Mouse (Mus musculus) left cerebral cortex, adult 2 months (tissue): ENCODE results near the gene Anks1. TPM values are rescaled to one million over a fixed set of nuclear protein-coding genes. Genes with fewer than 3 reads are reported as not detected.
"Not testable (repeated sequence)": the region's sequence is repeated elsewhere in the genome, so short reads cannot be mapped to it uniquely, and the experiment has no call there.

Experiments used
- DNase-seq, 2 experiments: peaks; one replicate each; pipeline ENCODE4 v3.0.0; 2021 to 2022; ENCODE audit warnings: low spot score in 2 of 2, mixed read lengths in 1 of 2; ENCODE audit errors: extremely low spot score in 1 of 2
- H3K27ac ChIP-seq: fragments of 200-600 bp; 2 replicates; pipeline ENCODE4 v1.8.1; 2022
- H3K4me3 ChIP-seq: fragments of 200-600 bp; 2 replicates; pipeline ENCODE4 v1.8.1; 2022
- CTCF ChIP-seq: fragments of 200-600 bp; IDR thresholded peaks from 2 replicates; pipeline ENCODE4 v1.8.1; 2022; ENCODE audit warnings: antibody characterized with exemption, mild to moderate bottlenecking, moderate library complexity
- intact Hi-C: fragments of 180-260 bp; cut with DNase I; formaldehyde crosslinking; loops from one replicate; pipeline ENCODE4 v1.15.1; 2025
- total RNA-seq, 2 experiments: library from RNA; stranded (reverse); gene quantifications; 2 replicates each; pipeline ENCODE4 v1.2.3; 2021

Anks1 gene
- total RNA-seq, 2 experiments from 2014 or later = 36.6 to 54.9 TPM

- DNase-seq = no peak
- peak; percentile 39 for TF ChIP-seq CTCF
- Histone ChIP-seq H3K27ac (no peak overlapping the region), H3K4me3 (no peak overlapping the region)
- intact Hi-C loops = loop anchor here (10.0 kb wide), 1 partner anchor 180 kb away; no protein-coding TSS in a partner anchor
These were observed 75.3 kb downstream of the Anks1 start for GRCm38 (mm10) chr17:27984421-27984820.

GRCm38 (mm10) chr17:27986106-27986505 lies 77.0 kb downstream of the Anks1 start:
- DNase-seq = no peak
- intact Hi-C loops = loop anchor here (10.0 kb wide), 1 partner anchor 179 kb away; no protein-coding TSS in a partner anchor

GRCm38 (mm10) chr17:27989807-27990542 lies 80.9 kb downstream of the Anks1 start:
- TF ChIP-seq CTCF = peak; percentile 99

More at GRCm38 (mm10) chr17:27986106-27986505, 77.0 kb downstream of the Anks1 start:
- no peak overlapping the region for H3K27ac ChIP-seq
- no peak for TF ChIP-seq CTCF
- no peak overlapping the region for H3K4me3 ChIP-seq

GRCm38 (mm10) chr17:27994001-27994944 lies 85.2 kb downstream of the Anks1 start:
- no peak overlapping the region for H3K4me3 ChIP-seq
- TF ChIP-seq CTCF = no peak
- intact Hi-C loops = loop anchor here (5.0 kb wide), 1 partner anchor 68 kb away; no protein-coding TSS in a partner anchor
- no peak overlapping the region for H3K27ac ChIP-seq
- DNase-seq = no peak

More at GRCm38 (mm10) chr17:27989807-27990542, 80.9 kb downstream of the Anks1 start:
- intact Hi-C loops = loop anchor here (2.0 to 10.0 kb wide), 4 partner anchors 53 to 175 kb away; no protein-coding TSS in a partner anchor
- Histone ChIP-seq H3K4me3 (no peak overlapping the region), H3K27ac (no peak overlapping the region)
- DNase-seq = peak; percentile 72 to 84

GRCm38 (mm10) chr17:27996320-27996719 lies 87.2 kb downstream of the Anks1 start:
- no peak for DNase-seq
- Histone ChIP-seq H3K4me3 (no peak overlapping the region), H3K27ac (peak overlapping the region; percentile 28; the same call in 1 of the 2 replicates)
- no peak for TF ChIP-seq CTCF
- intact Hi-C loops = loop anchor here (5.0 kb wide), 1 partner anchor 89 kb away; the partner anchor contains the start of genes Anks1 and Taf11

- peak; percentile 72 to 75 for DNase-seq
- intact Hi-C loops = loop anchor here (5.0 kb wide), 1 partner anchor 90 kb away; the partner anchor contains the start of genes Anks1 and Taf11
- Histone ChIP-seq H3K4me3 (no peak overlapping the region), H3K27ac (peak overlapping the region; percentile 62)
- TF ChIP-seq CTCF = no peak
These were observed 88.1 kb downstream of the Anks1 start for GRCm38 (mm10) chr17:27997212-27997611.

- DNase-seq, H3K4me3 ChIP-seq: not testable (repeated sequence)
- intact Hi-C loops = loop anchor here (5.0 kb wide), 1 partner anchor 92 kb away; the partner anchor contains the start of genes Anks1 and Taf11
- peak overlapping the region; percentile 75 for H3K27ac ChIP-seq
These were observed 90.7 kb downstream of the Anks1 start for GRCm38 (mm10) chr17:27999683-28000273.

GRCm38 (mm10) chr17:28000389-28000788 lies 91.3 kb downstream of the Anks1 start:
- no peak for TF ChIP-seq CTCF
- intact Hi-C loops = no loop called here
- Histone ChIP-seq H3K4me3 (no peak overlapping the region), H3K27ac (peak overlapping the region; percentile 75)
- no peak for DNase-seq

- H3K27ac ChIP-seq = peak overlapping the region; percentile 75; the same call in 1 of the 2 replicates
- TF ChIP-seq CTCF = no peak
- H3K4me3 ChIP-seq = no peak overlapping the region
- intact Hi-C loops = no loop called here
- no peak for DNase-seq
These were observed 91.7 kb downstream of the Anks1 start for GRCm38 (mm10) chr17:28000851-28001250.

- peak overlapping the region; percentile 74 for H3K27ac ChIP-seq
- DNase-seq = no peak
- intact Hi-C loops = loop anchor here (5.0 kb wide), 1 partner anchor 37 kb away; no protein-coding TSS in a partner anchor
- no peak overlapping the region for H3K4me3 ChIP-seq
- no peak for TF ChIP-seq CTCF
These were observed 96.3 kb downstream of the Anks1 start for GRCm38 (mm10) chr17:28005393-28005792.

GRCm38 (mm10) chr17:28006208-28006607 lies 97.1 kb downstream of the Anks1 start:
- Histone ChIP-seq H3K27ac (peak overlapping the region; percentile 74), H3K4me3 (no peak overlapping the region)
- TF ChIP-seq CTCF = no peak
- intact Hi-C loops = loop anchor here (5.0 kb wide), 1 partner anchor 36 kb away; no protein-coding TSS in a partner anchor
- no peak for DNase-seq
